Comparison of ENCODE assay signal across 8 mouse cellular contexts in genomic region chr3:135825754-135826683, GRCm38 (mm10). TPM values are rescaled to one million over a fixed set of nuclear protein-coding genes. Genes with fewer than 3 reads are reported as not detected.
DNase-seq lines count a peak whose midpoint lies in the region; ATAC-seq lines count a peak whose summit lies in the region.

No protein-coding gene starts in this region.

- 0 out of 2 replicates have a peak, but pooled peaks cover 3% of the 10 kb centered on the region for H3K4me1 ChIP-seq in hindbrain, embryonic 11.5 days (replicated peaks; ENCODE audit: control insufficient read depth, insufficient read depth, low read length)

- peak overlapping the region; percentile 53 for H3K4me3 ChIP-seq in hindbrain, embryonic 11.5 days (ENCODE audit: low read depth, low read length)

- under 1% methylated on average over 57 of the region's 57 CpGs for WGBS in hindbrain, embryonic 11.5 days

- peak; percentile 83 for ATAC-seq in hindbrain, embryonic 11.5 days (ENCODE audit: low FRiP score)

- no peaks in the 10 kb centered on the region for H3K36me3 ChIP-seq in hindbrain, embryonic 11.5 days (ENCODE audit: control insufficient read depth, insufficient read depth, low read length)

- H3K9me3 ChIP-seq in hindbrain, embryonic 11.5 days (ENCODE audit: control insufficient read depth, low read length) = no peaks in the 10 kb centered on the region

- H3K9ac ChIP-seq in hindbrain, embryonic 11.5 days (ENCODE audit: low read depth, low read length) = peak overlapping the region; percentile 72

- peak; percentile 52 for DNase-seq in NIH3T3 (ENCODE audit: low read depth)
- DNase-seq in cerebellum, adult 9-10 months = peak; percentile 16
- peak; percentile 3 to 33 for DNase-seq in frontal cortex, adult 2 months (ENCODE audit: extremely low spot score in 1 of 2, low spot score in 1 of 2)
- DNase-seq in hindbrain, embryonic 11.5 days (ENCODE audit: low spot score) = peak; percentile 69
- DNase-seq in layer of hippocampus, postnatal 36 days = peak; percentile 15 to 33
- peak; percentile 33 for DNase-seq in lung, postnatal 25 days (ENCODE audit: low spot score)
- peak; percentile 67 for DNase-seq in retina, postnatal 1 day
- peak; percentile 37 for DNase-seq in urinary bladder, adult 2 months (ENCODE audit: low spot score)

- peak overlapping the region; percentile 48; the same call in 1 of the 2 replicates for H3K27ac ChIP-seq in hindbrain, embryonic 11.5 days (ENCODE audit: low read depth, low read length)

- peak overlapping the region; percentile 91 for H3K4me2 ChIP-seq in hindbrain, embryonic 11.5 days (replicated peaks; ENCODE audit: low read depth, low read length)

- H3K27me3 ChIP-seq in hindbrain, embryonic 11.5 days (ENCODE audit: control insufficient read depth, insufficient read depth, low read length) = no peaks in the 10 kb centered on the region

RNA-seq across cellular contexts. Expression of gene Slc39a8, which starts 0.9 kb away (rescaled TPM):
- 3.4 and 3.8 TPM in 2 replicates for polyA plus RNA-seq in frontal cortex, adult 2 months (2012; rRNA removed)
- 23.0 and 23.3 TPM in 2 replicates for polyA plus RNA-seq in hindbrain, embryonic 11.5 days (2014; fragmentation: Nextera tagmentation; extraction: Ambion mirVana)
- total RNA-seq in layer of hippocampus, postnatal 36 days (2021) = 1 to 10 TPM; 2.7 to 3.6 TPM
- 3.3 and 5.0 TPM in 2 replicates for polyA plus RNA-seq in urinary bladder, adult 2 months (2012; rRNA removed)

Comparison
In these comparisons a context has a peak if more than half of its experiments do, and no peak if none do; other contexts are left out.
1. Peak in every context shown above with its lines: DNase-seq, ATAC-seq, H3K4me3 ChIP-seq and H3K27ac ChIP-seq.
2. DNase-seq: peak in every context shown above with its lines; median percentile 69 in hindbrain, embryonic 11.5 days; 67 in retina, postnatal 1 day; 52 in NIH3T3; 37 in urinary bladder, adult 2 months; 33 in lung, postnatal 25 days; 24 in layer of hippocampus, postnatal 36 days; 18 in frontal cortex, adult 2 months; 16 in cerebellum, adult 9-10 months.